Mouse (Mus musculus) liver, postnatal 0 days (tissue): ENCODE results near the gene Acot13. TPM values are rescaled to one million over a fixed set of nuclear protein-coding genes. Genes with fewer than 3 reads are reported as not detected.
A peak's percentile ranks its signal among the peaks of the same experiment; 100 is the strongest.

Experiments used
- ATAC-seq: fragments of 200-750 bp; cut with Nextera tagmentation; 2 replicates; pipeline ENCODE4 v1.8.0; 2017; ENCODE audit warnings: mild to moderate bottlenecking, moderate library complexity
- DNase-seq: peaks from one replicate; pipeline ENCODE4 v3.0.0-alpha.2; 2016
- H3K27ac ChIP-seq: fragments of 300-500 bp; sonication (generic); 2 replicates; pipeline ENCODE4 v1.5.1; 2014; ENCODE audit warnings: antibody characterized with exemption, moderate library complexity, mild to moderate bottlenecking, low read depth
- H3K27me3 ChIP-seq: fragments of 300-500 bp; sonication (generic); 2 replicates; pipeline ENCODE4 v1.6.1; 2014; ENCODE audit warnings: low read length, control low read depth, mixed read lengths; ENCODE audit not compliant: insufficient read depth
- H3K36me3 ChIP-seq: fragments of 300-500 bp; sonication (generic); replicated peaks from 2 replicates; pipeline ENCODE4 v1.6.1; 2014; ENCODE audit warnings: mild to moderate bottlenecking, control low read depth, low read length, moderate library complexity, mixed read lengths; ENCODE audit not compliant: insufficient read depth
- H3K4me1 ChIP-seq: fragments of 300-500 bp; sonication (generic); 2 replicates; pipeline ENCODE4 v1.6.1; 2014; ENCODE audit warnings: antibody characterized with exemption, mild to moderate bottlenecking, control low read depth; ENCODE audit not compliant: insufficient read depth
- H3K4me2 ChIP-seq: fragments of 300-500 bp; sonication (generic); 2 replicates; pipeline ENCODE4 v1.6.1; 2014; ENCODE audit warnings: low read depth, mild to moderate bottlenecking, low read length, moderate library complexity, mixed read lengths
- H3K4me3 ChIP-seq: fragments of 300-500 bp; sonication (generic); 2 replicates; pipeline ENCODE4 v1.5.1; 2014; ENCODE audit warnings: low read depth, low read length
- H3K9ac ChIP-seq: fragments of 300-500 bp; sonication (generic); replicated peaks from 2 replicates; pipeline ENCODE4 v1.6.1; 2014; ENCODE audit warnings: mild to moderate bottlenecking, moderate library complexity
- H3K9me3 ChIP-seq: fragments of 300-500 bp; sonication (generic); 2 replicates; pipeline ENCODE4 v1.6.1; 2016; ENCODE audit warnings: mild to moderate bottlenecking, control low read depth, low read length, mixed read lengths
- CTCF ChIP-seq: sonication (generic); IDR thresholded peaks from 2 replicates; pipeline ENCODE4 v1.5.1; 2016; ENCODE audit warnings: antibody characterized with exemption, low read depth
- EP300 ChIP-seq: IDR thresholded peaks from 2 replicates; pipeline ENCODE4 v1.6.1; 2016; ENCODE audit warnings: antibody characterized with exemption, low read depth, mild to moderate bottlenecking
- WGBS: fragments of 180-500 bp; shearing (Covaris S2); extraction: QIAGEN DNeasy Blood & Tissue Kit; methylation state at CpG from one replicate; pipeline ENCODE4 v1.1.7; 2014; ENCODE audit not compliant: insufficient replicate concordance; 5-methylcytosine and 5-hydroxymethylcytosine counted together
- polyA plus RNA-seq: library from polyadenylated mRNA; unstranded; fragments of >200 nt; fragmentation: Nextera tagmentation; extraction: Ambion mirVana; gene quantifications from 2 replicates; pipeline ENCODE4 v1.2.1, GENCODE M21; 2015

The Acot13 gene
- polyA plus RNA-seq, 1 experiment from 2014 or later, result 101 TPM

GRCm38 (mm10) chr13:24799378-24799777, 32.0 kb downstream of the Acot13 start:
- WGBS, result 71% methylated on average over 5 of the region's 5 CpGs
- peak overlapping the region; percentile 89; the same call in 1 of the 2 replicates for H3K27ac ChIP-seq

GRCm38 (mm10) chr13:24798686-24799085, 32.7 kb downstream of the Acot13 start:
- DNase-seq (no peak), ATAC-seq (no peak)
- no peak overlapping the region for H3K9ac ChIP-seq
- peaks cover 7% of the 10 kb centered on the region for H3K4me1 ChIP-seq
- 88% methylated on average over 4 of the region's 4 CpGs for whole genome bisulfite sequencing
- H3K4me2 ChIP-seq, result no peak overlapping the region
- H3K27me3 ChIP-seq, result no peaks in the 10 kb centered on the region
- no peaks in the 10 kb centered on the region for H3K9me3 ChIP-seq
- H3K27ac ChIP-seq, result no peak overlapping the region
- no peaks in the 10 kb centered on the region for H3K36me3 ChIP-seq
- H3K4me3 ChIP-seq, result no peak overlapping the region
- TF ChIP-seq EP300 (no peak), CTCF (no peak)

More at GRCm38 (mm10) chr13:24799378-24799777, 32.0 kb downstream of the Acot13 start:
- H3K27me3 ChIP-seq, result no peaks in the 10 kb centered on the region
- DNase-seq (no peak), ATAC-seq (no peak)
- H3K36me3 ChIP-seq, result no peaks in the 10 kb centered on the region
- peak overlapping the region; percentile 74 for H3K9ac ChIP-seq
- H3K4me3 ChIP-seq, result peak overlapping the region; percentile 88; the same call in 1 of the 2 replicates
- peak overlapping the region; percentile 78 for H3K4me2 ChIP-seq
- TF ChIP-seq EP300 (no peak), CTCF (no peak)
- no peaks in the 10 kb centered on the region for H3K9me3 ChIP-seq
- H3K4me1 ChIP-seq, result peaks cover 11% of the 10 kb centered on the region

- Histone ChIP-seq H3K9ac (no peak overlapping the region), H3K27me3 (no peaks in the 10 kb centered on the region), H3K27ac (peak overlapping the region; percentile 37; the same call in 1 of the 2 replicates), H3K4me1 (peaks cover 5% of the 10 kb centered on the region), H3K4me3 (no peak overlapping the region), H3K4me2 (no peak overlapping the region), H3K9me3 (no peaks in the 10 kb centered on the region), H3K36me3 (no peaks in the 10 kb centered on the region)
- ATAC-seq, result peak; percentile 37; the same call in 1 of the 2 replicates
- TF ChIP-seq CTCF, result no peak
- 0 out of 2 replicates have a peak, but pooled peaks have one; percentile 35 for TF ChIP-seq EP300
- DNase-seq, result no peak
- 66% methylated on average over 9 of the region's 9 CpGs for WGBS
These were observed 38.8 kb downstream of the Acot13 start for GRCm38 (mm10) chr13:24792411-24793045.

- 20% methylated on average over 2 of the region's 2 CpGs for WGBS
- Histone ChIP-seq H3K4me3 (no peak overlapping the region), H3K9me3 (no peaks in the 10 kb centered on the region), H3K36me3 (no peaks in the 10 kb centered on the region), H3K9ac (no peak overlapping the region), H3K4me1 (peaks cover 5% of the 10 kb centered on the region), H3K4me2 (no peak overlapping the region), H3K27me3 (no peaks in the 10 kb centered on the region), H3K27ac (peak overlapping the region; percentile 37)
- TF ChIP-seq EP300 (peak; percentile 61; the same call in 1 of the 2 replicates), CTCF (no peak)
- peak; percentile 80 for DNase-seq
- peak; percentile 87 for ATAC-seq
These were observed 40.0 kb downstream of the Acot13 start for GRCm38 (mm10) chr13:24791349-24791748.

GRCm38 (mm10) chr13:24787477-24787876, 43.9 kb downstream of the Acot13 start:
- TF ChIP-seq CTCF (no peak), EP300 (no peak)
- Histone ChIP-seq H3K4me3 (no peak overlapping the region), H3K27ac (no peak overlapping the region), H3K9ac (no peak overlapping the region), H3K9me3 (no peaks in the 10 kb centered on the region), H3K4me2 (no peak overlapping the region), H3K27me3 (no peaks in the 10 kb centered on the region), H3K4me1 (peaks cover 5% of the 10 kb centered on the region), H3K36me3 (no peaks in the 10 kb centered on the region)
- 84% methylated on average over 5 of the region's 5 CpGs for WGBS
- ATAC-seq, result no peak
- no peak for DNase-seq

GRCm38 (mm10) chr13:24786014-24786490, 45.3 kb downstream of the Acot13 start:
- Histone ChIP-seq H3K4me3 (no peak overlapping the region), H3K27ac (no peak overlapping the region), H3K4me2 (0 out of 2 replicates have a peak overlapping the region, but pooled peaks have one; percentile 8), H3K9me3 (no peaks in the 10 kb centered on the region), H3K4me1 (no peaks in the 10 kb centered on the region), H3K9ac (no peak overlapping the region), H3K27me3 (no peaks in the 10 kb centered on the region), H3K36me3 (no peaks in the 10 kb centered on the region)
- no peak for DNase-seq
- WGBS, result 48% methylated on average over 11 of the region's 11 CpGs
- ATAC-seq, result no peak
- no peak for TF ChIP-seq EP300
- TF ChIP-seq CTCF, result no peak
